16 mouse cellular contexts compared by ENCODE assay signal in the genomic region with DNA sequence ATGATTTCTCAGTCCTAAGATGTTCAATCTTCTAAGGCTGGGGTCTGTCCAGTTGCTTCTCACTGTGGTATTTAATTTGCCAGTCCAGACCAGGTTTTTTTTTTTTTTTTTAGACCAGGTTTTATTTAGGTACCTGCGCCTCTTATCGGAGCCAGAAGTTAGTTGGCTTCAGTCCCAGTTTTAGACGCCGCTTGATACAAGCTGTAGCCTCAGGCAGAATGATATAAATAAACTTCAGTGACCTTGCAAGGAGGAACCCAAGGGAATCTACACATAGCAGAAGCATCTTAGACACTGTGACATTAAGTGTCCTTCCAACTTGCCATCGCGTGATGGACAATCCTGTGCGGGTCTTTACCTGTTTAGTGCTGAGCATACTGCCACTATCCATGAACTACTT.
A peak's percentile ranks its signal among the peaks of the same experiment; 100 is the strongest.
DNase-seq lines count a peak whose midpoint lies in the region; ATAC-seq and TF ChIP-seq lines count a peak whose summit lies in the region.
"Had no signal": no experiment of that assay in that cellular context is flagged by ENCODE, and none has a peak within 500 bp of the region (broad histone marks: within the 10 kb centered on the region; RNA-seq: fewer than 3 reads in every experiment).

No protein-coding gene starts in this region.

- 0 out of 2 replicates have a peak, but pooled peaks have one; percentile 54 for ATAC-seq in heart, embryonic 14.5 days (ENCODE audit: insufficient number of reproducible peaks, insufficient read depth, low FRiP score, low read depth)
- no peak for ATAC-seq in intestine, postnatal 0 days

- TF ChIP-seq CTCF in intestine, postnatal 0 days (IDR thresholded peaks at IDR 0.05; ENCODE audit: low read depth) = no peak

- no peaks in the 10 kb centered on the region for H3K27me3 ChIP-seq in heart, embryonic 14.5 days (ENCODE audit: control insufficient read depth, insufficient read depth, low read length)
- no peaks in the 10 kb centered on the region for H3K27me3 ChIP-seq in intestine, postnatal 0 days (replicated peaks; ENCODE audit: control insufficient read depth, insufficient read depth, low read length)
- H3K27me3 ChIP-seq: embryonic facial prominence, embryonic 12.5 days; lung, embryonic 15.5 days had no signal

- H3K9ac ChIP-seq in heart, embryonic 14.5 days (ENCODE audit: low read length) = no peak overlapping the region
- no peak overlapping the region for H3K9ac ChIP-seq in intestine, postnatal 0 days (ENCODE audit: low read depth, low read length)
- H3K9ac ChIP-seq: embryonic facial prominence, embryonic 12.5 days; hindbrain, embryonic 14.5 days; lung, embryonic 15.5 days had no signal

- no peaks in the 10 kb centered on the region for H3K36me3 ChIP-seq in heart, embryonic 14.5 days (ENCODE audit: control insufficient read depth, insufficient read depth, low read length)
- no peaks in the 10 kb centered on the region for H3K36me3 ChIP-seq in intestine, postnatal 0 days (ENCODE audit: control insufficient read depth, insufficient read depth)
- H3K36me3 ChIP-seq: embryonic facial prominence, embryonic 12.5 days; lung, embryonic 15.5 days had no signal

- H3K4me2 ChIP-seq in heart, embryonic 14.5 days (ENCODE audit: low read length) = peak overlapping the region; percentile 45
- H3K4me2 ChIP-seq in intestine, postnatal 0 days (replicated peaks; ENCODE audit: low read depth) = no peak overlapping the region
- H3K4me2 ChIP-seq: embryonic facial prominence, embryonic 12.5 days; hindbrain, embryonic 14.5 days; lung, embryonic 15.5 days; midbrain, embryonic 11.5 days had no signal

- peak overlapping the region; percentile 81 to 89 for H3K27ac ChIP-seq in heart, embryonic 14.5 days (replicated peaks in 1 of 2; ENCODE audit: control insufficient read depth in 1 of 2, insufficient read depth in 1 of 2, low read depth in 2 of 2, low read length in 2 of 2)
- no peak overlapping the region for H3K27ac ChIP-seq in intestine, postnatal 0 days (ENCODE audit: low read depth, low read length)
- H3K27ac ChIP-seq: embryonic facial prominence, embryonic 12.5 days; hindbrain, embryonic 14.5 days; lung, embryonic 15.5 days had no signal

- H3K4me1 ChIP-seq in heart, embryonic 14.5 days (ENCODE audit: control insufficient read depth in 2 of 2, insufficient read depth in 2 of 2, low read length in 2 of 2) = peaks cover 7 to 28% of the 10 kb centered on the region in 2 experiments
- no peaks in the 10 kb centered on the region for H3K4me1 ChIP-seq in intestine, postnatal 0 days (replicated peaks; ENCODE audit: control insufficient read depth, insufficient read depth, low read length)
- H3K4me1 ChIP-seq: embryonic facial prominence, embryonic 12.5 days had no signal

- peak; percentile 26 for DNase-seq in cerebellum, adult 11-12 months
- no peak for DNase-seq in cerebellum, adult 11 months
- peak; percentile 1 for DNase-seq in retina, postnatal 1 day
- no peak for DNase-seq in retina, embryonic 14.5 days (ENCODE audit: low spot score)
- DNase-seq in skeletal muscle tissue, adult 2 months (ENCODE audit: low read depth, low spot score) = peak; percentile 2
- DNase-seq in lung, postnatal 25 days (ENCODE audit: low spot score) = no peak
- DNase-seq: kidney, adult 18-20 months; kidney, postnatal 14 days; right cerebral cortex, postnatal 25 days; thymus, adult 2 months had no signal

- no peaks in the 10 kb centered on the region for H3K9me3 ChIP-seq in heart, embryonic 14.5 days (ENCODE audit: control insufficient read depth, low read length)
- no peaks in the 10 kb centered on the region for H3K9me3 ChIP-seq in intestine, postnatal 0 days (ENCODE audit: control insufficient read depth)
- H3K9me3 ChIP-seq: embryonic facial prominence, embryonic 12.5 days; lung, embryonic 15.5 days had no signal

- no peak overlapping the region for H3K4me3 ChIP-seq in heart, embryonic 14.5 days (ENCODE audit: control insufficient read depth in 1 of 2, insufficient read depth in 1 of 2, low read depth in 1 of 2, low read length in 2 of 2)
- H3K4me3 ChIP-seq in intestine, postnatal 0 days (ENCODE audit: low read depth, low read length) = no peak overlapping the region
- H3K4me3 ChIP-seq: embryonic facial prominence, embryonic 12.5 days; lung, embryonic 15.5 days had no signal

- 19% methylated on average over 7 of the region's 7 CpGs for WGBS in heart, embryonic 14.5 days
- WGBS in intestine, postnatal 0 days = 76% methylated on average over 7 of the region's 7 CpGs

Comparison
In these comparisons a context has a peak if more than half of its experiments do, and no peak if none do; other contexts are left out.
1. DNase-seq: peak in cerebellum, adult 11-12 months (single experiment), retina, postnatal 1 day (single experiment) and skeletal muscle tissue, adult 2 months (single experiment); none in cerebellum, adult 11 months (single experiment), retina, embryonic 14.5 days (single experiment) and lung, postnatal 25 days (single experiment).